Mouse (Mus musculus) embryonic facial prominence, embryonic 12.5 days (tissue): ENCODE data around the gene Gm2012. TPM values are rescaled to one million over a fixed set of nuclear protein-coding genes. Genes with fewer than 3 reads are reported as not detected.
"Not testable (repeated sequence)": the region's sequence is repeated elsewhere in the genome, so short reads cannot be mapped to it uniquely, and the experiment has no call there.

ENCODE experiments used
- ATAC-seq: fragments of 200-750 bp; cut with Nextera tagmentation; 2 replicates; pipeline ENCODE4 v1.8.0; 2017; ENCODE audit not compliant: insufficient number of reproducible peaks, insufficient read depth, low FRiP score, low TSS enrichment
- H3K27ac ChIP-seq: fragments of 300-500 bp; sonication (generic); 2 replicates; pipeline ENCODE4 v1.5.1; 2016; ENCODE audit warnings: mild to moderate bottlenecking
- H3K27me3 ChIP-seq: fragments of 300-500 bp; sonication (generic); 2 replicates; pipeline ENCODE4 v1.6.1; 2016; ENCODE audit warnings: mild to moderate bottlenecking, moderate library complexity
- H3K36me3 ChIP-seq: fragments of 300-500 bp; sonication (generic); 2 replicates; pipeline ENCODE4 v1.6.1; 2016; ENCODE audit warnings: mild to moderate bottlenecking
- H3K4me1 ChIP-seq: fragments of 300-500 bp; sonication (generic); 2 replicates; pipeline ENCODE4 v1.6.1; 2016
- H3K4me2 ChIP-seq: fragments of 300-500 bp; sonication (generic); replicated peaks from 2 replicates; pipeline ENCODE4 v1.6.1; 2016; ENCODE audit warnings: mild to moderate bottlenecking, moderate library complexity
- H3K4me3 ChIP-seq: fragments of 300-500 bp; sonication (generic); 2 replicates; pipeline ENCODE4 v1.5.1; 2016; ENCODE audit warnings: mild to moderate bottlenecking
- H3K9ac ChIP-seq: fragments of 300-500 bp; sonication (generic); 2 replicates; pipeline ENCODE4 v1.6.1; 2016; ENCODE audit warnings: mild to moderate bottlenecking, moderate library complexity
- H3K9me3 ChIP-seq: fragments of 300-500 bp; sonication (generic); 2 replicates; pipeline ENCODE4 v1.6.1; 2016; ENCODE audit warnings: mild to moderate bottlenecking, moderate library complexity
- WGBS: fragments of 180-500 bp; shearing (Covaris S2); methylation state at CpG from one replicate; pipeline ENCODE4 v1.1.7; 2016; 5-methylcytosine and 5-hydroxymethylcytosine counted together
- microRNA-seq: library from miRNA; unstranded; fragments of <30 nt; microRNA quantifications from one replicate; pipeline ENCODE4, GENCODE M21; 2017
- polyA plus RNA-seq: library from polyadenylated mRNA; unstranded; fragments of >200 nt; fragmentation: Nextera tagmentation; extraction: Ambion mirVana; gene quantifications from 2 replicates; pipeline ENCODE4 v1.2.1, GENCODE M21; 2016

Gene Gm2012
- not detected in 2 replicates for polyA plus RNA-seq

DNA sequence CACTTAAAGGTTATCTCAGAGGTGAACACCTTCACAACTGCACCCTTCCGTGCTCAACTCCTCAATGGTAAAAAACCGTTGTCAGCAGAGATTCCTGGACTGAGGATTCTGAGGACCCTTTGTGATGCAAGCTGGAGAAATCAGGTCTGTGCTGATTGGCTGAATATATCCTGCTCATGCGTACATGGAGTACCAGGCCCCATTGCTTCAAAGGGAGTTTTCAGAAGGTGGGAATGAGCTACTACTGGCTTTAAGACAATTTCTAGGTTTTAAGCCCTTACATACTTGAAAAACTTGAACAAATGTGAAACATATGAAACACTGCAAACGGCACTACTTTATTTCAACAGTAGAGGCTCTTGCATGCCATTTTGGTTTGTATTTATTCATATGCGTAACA is at the start of gene Gm2012:
TSS of gene Gm2012 (minus strand) at position 101 of the 400 bp plus-strand sequence.
- not testable (repeated sequence) for H3K4me3 ChIP-seq, H3K27me3 ChIP-seq, H3K9me3 ChIP-seq, H3K36me3 ChIP-seq, H3K4me2 ChIP-seq, H3K27ac ChIP-seq, H3K4me1 ChIP-seq, H3K9ac ChIP-seq, ATAC-seq
- 91% methylated on average over 1 of the region's 5 CpGs for WGBS

DNA sequence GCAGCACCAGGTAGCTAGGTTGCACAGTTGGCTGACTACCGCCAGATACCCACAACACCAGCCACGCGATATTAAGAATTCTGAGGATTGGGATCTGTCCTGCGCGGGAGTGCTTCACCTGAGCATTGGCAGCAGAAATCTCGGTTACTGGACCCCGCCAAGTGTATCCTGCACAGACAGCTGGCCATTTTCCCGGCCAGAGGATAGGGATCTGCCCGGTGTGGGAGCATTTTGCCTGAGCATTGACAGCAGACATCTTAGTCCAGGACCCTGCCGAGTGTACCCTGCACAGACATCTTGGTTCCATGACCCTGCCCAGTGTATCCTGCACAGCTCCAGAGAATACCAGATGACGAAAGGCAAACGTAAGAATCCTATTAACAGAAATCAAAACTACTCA is 72.0 kb downstream of the Gm2012 start:
- not testable (repeated sequence) for H3K27ac ChIP-seq, H3K4me2 ChIP-seq, H3K9me3 ChIP-seq, H3K4me3 ChIP-seq, ATAC-seq, H3K4me1 ChIP-seq, H3K27me3 ChIP-seq, H3K9ac ChIP-seq, H3K36me3 ChIP-seq
- 77% methylated on average over 12 of the region's 12 CpGs for WGBS

Small RNA genes within 50 kb of the gene (microRNA-seq; reads per million reads assigned to microRNA genes)
- not detected for gene Gm26302

Other genes starting within 250 kb of the Gm2012 start
- not detected in 2 replicates for gene Gm5168, start 180.3 kb downstream of the Gm2012 start, polyA plus RNA-seq
- not detected in 2 replicates for gene Gm2030, start 78.7 kb upstream of the Gm2012 start, polyA plus RNA-seq